Mouse (Mus musculus) thymus, adult 2 months (tissue): ENCODE data around the gene Zfyve28. TPM values are rescaled to one million over a fixed set of nuclear protein-coding genes. Genes with fewer than 3 reads are reported as not detected.

ENCODE experiments used
- DNase-seq: peaks from one replicate; pipeline ENCODE4 v3.0.0; 2021
- H3K27ac ChIP-seq: fragments of 200-500 bp; 2 replicates; pipeline ENCODE4 v1.5.1; 2012; ENCODE audit warnings: low read length, control low read depth; ENCODE audit not compliant: control insufficient read depth, insufficient read depth
- H3K27me3 ChIP-seq: fragments of 200-500 bp; 2 replicates; pipeline ENCODE4 v1.6.1; 2012; ENCODE audit warnings: mild to moderate bottlenecking, low read length, moderate library complexity, mixed read lengths; ENCODE audit not compliant: control insufficient read depth, insufficient read depth
- H3K36me3 ChIP-seq: fragments of 200-500 bp; 2 replicates; pipeline ENCODE4 v1.6.1; 2012; ENCODE audit warnings: mild to moderate bottlenecking, low read length, moderate library complexity; ENCODE audit not compliant: control insufficient read depth, insufficient read depth
- H3K4me1 ChIP-seq: fragments of 200-500 bp; replicated peaks from 2 replicates; pipeline ENCODE4 v1.6.1; 2012; ENCODE audit warnings: low read length; ENCODE audit not compliant: control insufficient read depth, insufficient read depth
- H3K4me3 ChIP-seq: fragments of 200-500 bp; 2 replicates; pipeline ENCODE4 v1.5.1; 2012; ENCODE audit warnings: mild to moderate bottlenecking, low read length, control low read depth, moderate library complexity; ENCODE audit not compliant: control insufficient read depth, insufficient read depth
- CTCF ChIP-seq: fragments of 200-500 bp; IDR thresholded peaks from 2 replicates; pipeline ENCODE4 v1.5.1; 2012; ENCODE audit warnings: mild to moderate bottlenecking, control low read depth, low read length, moderate library complexity, borderline replicate concordance; ENCODE audit not compliant: control insufficient read depth, poor library complexity, insufficient read depth; ENCODE audit errors: extremely low read depth
- POLR2A ChIP-seq: fragments of 200-500 bp; IDR thresholded peaks from 2 replicates; pipeline ENCODE4 v1.6.1; 2012; ENCODE audit warnings: mild to moderate bottlenecking, low read length, control low read depth, moderate library complexity; ENCODE audit not compliant: control insufficient read depth, poor library complexity, insufficient read depth; ENCODE audit errors: extremely low read depth
- WGBS: fragments of 180-500 bp; shearing (Covaris S2); methylation state at CpG from one replicate; pipeline ENCODE4 v1.1.7; 2018; 5-methylcytosine and 5-hydroxymethylcytosine counted together
- polyA plus RNA-seq: library from polyadenylated mRNA; depleted of rRNA; stranded (reverse); fragments of >200 nt; gene quantifications from 2 replicates; pipeline ENCODE4 v1.2.3, GENCODE M21; 2012

Gene Zfyve28
- polyA plus RNA-seq, 1 experiment: 39.1 TPM

GRCm38 (mm10) chr5:34252967-34253519 is 35.2 kb downstream of the Zfyve28 start:
- Histone ChIP-seq H3K4me3 (no peak overlapping the region), H3K4me1 (peaks cover 52% of the 10 kb centered on the region), H3K36me3 (no peaks in the 10 kb centered on the region), H3K27me3 (no peaks in the 10 kb centered on the region), H3K27ac (peak overlapping the region; percentile 83)
- 75% methylated on average over 4 of the region's 4 CpGs for WGBS
- TF ChIP-seq POLR2A: no peak
- no peak for TF ChIP-seq CTCF
- no peak for DNase-seq

GRCm38 (mm10) chr5:34252307-34252966 is 35.8 kb downstream of the Zfyve28 start:
- TF ChIP-seq CTCF (no peak), POLR2A (no peak)
- WGBS: 6% methylated on average over 4 of the region's 4 CpGs
- H3K4me3 ChIP-seq: no peak overlapping the region
- peak overlapping the region; percentile 83 for H3K27ac ChIP-seq
- peak; percentile 45 for DNase-seq
- H3K27me3 ChIP-seq: no peaks in the 10 kb centered on the region
- H3K4me1 ChIP-seq: peaks cover 54% of the 10 kb centered on the region
- no peaks in the 10 kb centered on the region for H3K36me3 ChIP-seq

GRCm38 (mm10) chr5:34251794-34252193 is 36.5 kb downstream of the Zfyve28 start:
- peak overlapping the region; percentile 83 for H3K27ac ChIP-seq
- H3K27me3 ChIP-seq: no peaks in the 10 kb centered on the region
- no peak overlapping the region for H3K4me3 ChIP-seq
- no peaks in the 10 kb centered on the region for H3K36me3 ChIP-seq
- peaks cover 59% of the 10 kb centered on the region for H3K4me1 ChIP-seq
- WGBS: 88% methylated on average over 4 of the region's 4 CpGs
- DNase-seq: no peak
- TF ChIP-seq CTCF: no peak
- TF ChIP-seq POLR2A: no peak

GRCm38 (mm10) chr5:34250090-34250489 is 38.2 kb downstream of the Zfyve28 start:
- Histone ChIP-seq H3K4me3 (no peak overlapping the region), H3K27me3 (no peaks in the 10 kb centered on the region), H3K36me3 (no peaks in the 10 kb centered on the region), H3K4me1 (peaks cover 65% of the 10 kb centered on the region), H3K27ac (peak overlapping the region; percentile 74)
- WGBS: 37% methylated on average over 3 of the region's 3 CpGs
- DNase-seq: peak; percentile 33
- TF ChIP-seq POLR2A (no peak), CTCF (no peak)

GRCm38 (mm10) chr5:34249132-34249531 is 39.1 kb downstream of the Zfyve28 start:
- Histone ChIP-seq H3K4me3 (no peak overlapping the region), H3K4me1 (peaks cover 65% of the 10 kb centered on the region), H3K36me3 (no peaks in the 10 kb centered on the region), H3K27ac (peak overlapping the region; percentile 74), H3K27me3 (no peaks in the 10 kb centered on the region)
- DNase-seq: peak; percentile 32
- TF ChIP-seq CTCF (no peak), POLR2A (no peak)
- WGBS: 10% methylated on average over 4 of the region's 4 CpGs

GRCm38 (mm10) chr5:34246443-34246842 is 41.8 kb downstream of the Zfyve28 start:
- no peak for TF ChIP-seq POLR2A
- H3K27ac ChIP-seq: no peak overlapping the region
- WGBS: 83% methylated on average over 3 of the region's 3 CpGs
- no peaks in the 10 kb centered on the region for H3K27me3 ChIP-seq
- no peak for DNase-seq
- peaks cover 65% of the 10 kb centered on the region for H3K4me1 ChIP-seq
- no peak overlapping the region for H3K4me3 ChIP-seq
- no peaks in the 10 kb centered on the region for H3K36me3 ChIP-seq

GRCm38 (mm10) chr5:34243062-34243461 is 45.2 kb downstream of the Zfyve28 start:
- Histone ChIP-seq H3K4me1 (peaks cover 40% of the 10 kb centered on the region), H3K27ac (no peak overlapping the region), H3K27me3 (no peaks in the 10 kb centered on the region), H3K4me3 (no peak overlapping the region), H3K36me3 (no peaks in the 10 kb centered on the region)
- 76% methylated on average over 5 of the region's 5 CpGs for WGBS
- DNase-seq: no peak
- TF ChIP-seq CTCF (no peak), POLR2A (no peak)
